Mouse (Mus musculus) CH12F3 (cell line): ENCODE results near the gene Arsb.
"Not testable (repeated sequence)": the region's sequence is repeated elsewhere in the genome, so short reads cannot be mapped to it uniquely, and the experiment has no call there.

ENCODE experiments used
- in situ Hi-C: fragments of 300-500 bp; cut with MboI; formaldehyde crosslinking; loops from 2 replicates; pipeline ENCODE4 v1.14.3; 2020; ENCODE audit warnings: low sequenced_read_pairs

Gene Arsb

GRCm38 (mm10) chr13:93976897-93977530, 205.6 kb downstream of the Arsb start:
- in situ Hi-C loops, result no loop called here

DNA sequence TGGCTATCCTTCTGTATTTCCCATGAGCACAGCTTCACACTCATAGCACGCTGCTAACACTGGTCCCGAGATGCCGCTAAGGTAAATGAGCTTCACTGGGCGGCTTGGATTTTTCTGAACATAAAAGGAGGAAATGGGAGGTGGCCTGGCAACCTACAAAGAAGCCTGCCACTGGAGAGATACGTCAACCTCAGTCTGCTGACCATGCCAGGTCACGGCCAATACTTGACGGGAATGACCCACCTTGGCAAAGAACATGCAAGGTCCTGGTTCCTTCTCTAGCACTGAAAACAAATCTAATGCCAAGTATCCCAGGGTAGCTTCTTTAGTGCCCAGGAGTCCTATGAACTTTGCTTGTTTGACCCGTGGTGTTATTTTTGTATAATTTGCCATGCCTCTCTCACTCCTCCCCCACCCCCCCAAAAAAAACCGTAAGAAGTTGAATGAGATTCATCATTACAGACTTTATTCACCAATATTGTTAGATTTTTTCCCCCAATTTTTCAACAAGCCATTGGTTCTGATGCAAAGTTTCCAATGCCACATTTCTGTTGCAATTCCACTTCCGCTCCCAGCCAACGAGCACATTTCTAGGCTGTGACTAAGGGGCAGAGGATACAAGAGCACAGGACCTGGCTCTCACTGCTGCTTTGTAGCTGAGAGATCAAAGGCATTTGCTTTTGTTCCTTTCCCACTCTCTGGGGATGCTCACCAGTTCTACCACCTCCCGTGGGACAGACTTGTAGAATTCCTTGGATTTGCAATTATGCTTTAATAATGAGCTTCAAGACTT, 207.5 kb downstream of the Arsb start:
- in situ Hi-C loops, result no loop called here

DNA sequence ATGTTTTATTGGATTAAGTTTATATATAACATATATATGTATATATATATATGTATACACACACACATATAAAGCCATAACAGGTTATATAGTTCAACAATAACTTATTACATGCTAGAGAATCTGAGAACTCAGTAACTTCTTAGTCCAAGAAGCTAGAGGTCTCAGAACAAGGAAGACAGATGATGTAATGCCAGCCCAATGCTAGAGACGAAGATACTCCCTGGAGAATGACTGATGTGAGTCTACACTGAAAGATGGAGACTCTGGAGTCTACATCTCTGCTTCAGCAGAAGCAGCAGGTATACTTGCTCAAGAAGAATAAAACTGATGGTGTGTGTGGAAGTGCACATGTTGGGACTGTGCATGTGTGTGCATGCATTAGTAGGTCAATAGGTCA, 208.3 kb downstream of the Arsb start:
- in situ Hi-C loops, result no loop called here

GRCm38 (mm10) chr13:93984521-93984920, 213.1 kb downstream of the Arsb start:
- in situ Hi-C loops, result no loop called here

- in situ Hi-C loops, result no loop called here
These were observed 213.8 kb downstream of the Arsb start for GRCm38 (mm10) chr13:93985181-93985580.

DNA sequence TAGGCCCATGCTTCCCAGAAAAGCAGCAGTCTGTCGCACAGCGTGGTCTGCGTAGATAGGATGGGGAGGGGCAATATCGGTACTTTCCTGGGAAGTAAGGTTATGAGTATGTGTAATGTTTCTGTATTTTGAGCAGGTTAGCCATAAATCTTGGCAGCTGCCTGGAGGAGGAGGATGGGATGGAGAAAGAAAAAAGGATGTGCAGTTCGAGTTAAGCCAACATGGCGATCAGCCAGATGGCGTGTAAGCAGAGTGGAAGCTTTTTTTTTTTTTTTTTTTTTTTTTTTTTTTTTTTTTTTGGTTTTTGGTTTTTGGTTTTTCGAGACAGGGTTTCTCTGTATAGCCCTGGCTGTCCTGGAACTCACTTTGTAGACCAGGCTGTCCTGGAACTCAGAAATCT, 214.3 kb downstream of the Arsb start:
- in situ Hi-C loops, result not testable (repeated sequence)

DNA sequence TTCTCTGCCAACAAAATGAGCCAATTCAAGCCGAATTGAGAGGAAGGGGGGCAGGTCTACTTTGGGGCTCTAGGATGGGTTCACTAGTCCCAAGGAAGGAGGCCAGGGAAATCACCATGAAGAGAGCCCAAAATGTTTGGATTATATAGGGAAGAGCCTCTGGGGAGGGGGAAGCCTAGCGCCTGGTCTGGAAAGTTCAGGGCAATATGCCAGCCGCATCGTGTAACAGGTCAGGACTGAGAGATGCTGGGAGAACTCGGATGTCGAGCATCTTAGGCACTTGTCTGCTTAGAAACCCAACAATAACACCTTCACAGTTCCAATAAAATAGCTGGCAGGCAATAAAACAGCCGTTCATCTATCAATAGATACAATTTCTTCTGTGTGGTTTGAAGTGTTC, 216.2 kb downstream of the Arsb start:
- in situ Hi-C loops, result no loop called here

- in situ Hi-C loops, result no loop called here
These were observed 217.8 kb downstream of the Arsb start for GRCm38 (mm10) chr13:93989208-93989607.

DNA sequence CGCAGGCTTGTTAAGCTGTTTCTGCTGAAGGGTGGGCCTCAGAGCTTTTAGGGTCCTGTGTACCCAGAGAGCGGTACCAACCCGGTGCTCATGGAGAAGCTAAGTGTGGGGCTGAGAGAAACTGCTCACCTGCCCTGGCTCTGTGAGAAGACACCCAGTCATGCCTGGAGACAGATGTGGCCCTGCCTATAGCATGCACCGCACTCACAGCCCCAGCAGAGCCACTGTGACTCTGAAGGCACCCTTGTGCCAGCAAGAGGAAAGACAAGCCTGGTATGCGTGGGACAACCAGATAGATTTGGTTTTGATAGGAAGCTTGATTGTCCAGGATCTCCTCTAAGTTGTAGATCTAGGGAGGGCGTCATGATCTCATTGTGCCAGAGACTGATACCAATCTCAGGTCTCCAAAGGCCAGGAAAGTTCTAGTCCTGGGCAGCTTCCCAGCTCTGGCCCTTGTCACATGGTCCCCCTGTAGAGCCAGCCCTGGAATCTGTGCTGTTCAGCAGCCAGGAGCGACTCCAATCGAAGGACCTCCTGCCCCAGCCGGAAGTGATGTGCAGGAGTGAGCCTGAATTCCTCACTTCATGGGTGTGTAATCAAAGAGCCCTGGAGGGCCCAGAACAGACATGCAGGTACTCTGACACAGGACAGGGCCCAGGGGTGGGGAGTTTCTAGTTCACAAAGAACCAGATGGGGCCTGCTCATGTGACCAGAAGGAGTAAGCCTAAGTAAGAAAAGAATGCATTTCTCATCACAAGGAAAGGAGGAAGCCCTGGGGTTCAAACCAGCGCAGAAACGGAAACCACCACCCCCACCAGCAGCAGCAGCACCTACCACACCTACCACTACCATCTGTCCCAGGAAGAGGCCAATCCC, 218.5 kb downstream of the Arsb start:
- in situ Hi-C loops, result no loop called here

- in situ Hi-C loops, result no loop called here
These were observed 219.4 kb downstream of the Arsb start for GRCm38 (mm10) chr13:93990841-93991240.

GRCm38 (mm10) chr13:93992342-93992882, 221.0 kb downstream of the Arsb start:
- in situ Hi-C loops, result no loop called here
